Mouse (Mus musculus): ENCODE data around the gene Hist2h2aa1. TPM values are rescaled to one million over a fixed set of nuclear protein-coding genes. Genes with fewer than 3 reads are reported as not detected.

Gene Hist2h2aa1
- total and polyA plus RNA-seq, 2 experiments from 2014 or later: 25.0 to 1,894 TPM

DNA sequence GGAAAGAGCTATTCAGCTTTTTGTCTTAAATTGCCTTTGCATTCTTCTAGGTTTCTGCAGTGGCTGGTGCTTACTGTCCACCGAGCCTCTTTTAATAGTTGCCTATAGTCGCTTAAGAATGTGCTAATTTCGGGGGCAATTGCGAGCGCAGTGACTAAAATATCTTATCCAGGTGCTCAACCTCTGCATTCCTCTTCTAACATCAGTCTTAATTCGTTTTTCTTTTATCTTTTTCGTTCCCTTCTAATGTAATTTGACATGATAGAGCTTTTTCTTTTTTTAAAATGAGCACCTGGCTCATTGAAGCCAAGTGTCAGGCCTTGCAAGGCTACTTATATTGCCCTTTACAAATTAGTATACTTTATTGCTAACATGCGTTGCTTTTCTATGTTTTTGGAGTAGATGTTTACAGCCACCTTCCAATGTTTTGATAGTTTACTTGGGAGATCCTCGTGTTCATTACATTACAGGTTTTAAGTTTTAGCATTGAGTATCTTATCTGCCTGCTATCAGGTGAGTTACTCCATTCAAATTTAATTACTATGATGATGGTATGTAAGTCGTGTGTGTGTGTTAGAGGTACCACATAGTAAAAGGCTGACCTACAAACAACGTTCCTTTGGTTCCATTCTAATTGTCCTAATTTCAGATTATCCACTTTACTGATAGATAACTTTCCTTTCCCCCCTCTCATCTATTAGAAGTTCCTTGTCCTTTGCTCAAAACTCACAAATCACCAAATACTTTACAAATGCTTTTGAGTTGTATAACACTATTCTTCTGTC lies 2.3 kb downstream of the Hist2h2aa1 start:
- H3K4me2 ChIP-seq (ENCODE audit: low read depth, low read length): peak overlapping the region; percentile 51
- peak overlapping the region; percentile 28 for H3K4me3 ChIP-seq (ENCODE audit: low read length)
- H3K9ac ChIP-seq (replicated peaks; ENCODE audit: low read length): peak overlapping the region; percentile 24; the same call in 1 of the 2 replicates
- no peak overlapping the region for H3K27ac ChIP-seq
- no peak for ATAC-seq
- H3K9me3 ChIP-seq (ENCODE audit: low read length): no peaks in the 10 kb centered on the region
- no peak for TF ChIP-seq CTCF (IDR thresholded peaks at IDR 0.05; ENCODE audit: low read depth)
- WGBS: 11% methylated on average over 11 of the region's 11 CpGs
- H3K4me1 ChIP-seq (ENCODE audit: insufficient read depth, low read length): no peaks in the 10 kb centered on the region
- no peak for DNase-seq (ENCODE audit: low spot score)
- no peaks in the 10 kb centered on the region for H3K27me3 ChIP-seq (ENCODE audit: insufficient read depth, low read length)
- H3K36me3 ChIP-seq (ENCODE audit: insufficient read depth, low read length): no peaks in the 10 kb centered on the region

GRCm38 (mm10) chr3:96248141-96249033 lies 3.1 kb downstream of the Hist2h2aa1 start:
- no peak for DNase-seq (ENCODE audit: low spot score)
- Histone ChIP-seq H3K9ac (replicated peaks; ENCODE audit: low read length) (no peak overlapping the region), H3K36me3 (ENCODE audit: insufficient read depth, low read length) (no peaks in the 10 kb centered on the region), H3K9me3 (ENCODE audit: low read length) (no peaks in the 10 kb centered on the region), H3K4me1 (ENCODE audit: insufficient read depth, low read length) (no peaks in the 10 kb centered on the region), H3K4me2 (ENCODE audit: low read depth, low read length) (peak overlapping the region; percentile 51), H3K27ac (no peak overlapping the region), H3K4me3 (ENCODE audit: low read length) (peak overlapping the region; percentile 28; the same call in 1 of the 2 replicates), H3K27me3 (ENCODE audit: insufficient read depth, low read length) (no peaks in the 10 kb centered on the region)
- no peak for TF ChIP-seq CTCF (IDR thresholded peaks at IDR 0.05; ENCODE audit: low read depth)
- WGBS: 51% methylated on average over 6 of the region's 6 CpGs
- no peak for ATAC-seq

- no peak for TF ChIP-seq CTCF (IDR thresholded peaks at IDR 0.05; ENCODE audit: low read depth)
- H3K4me1 ChIP-seq (ENCODE audit: insufficient read depth, low read length): no peaks in the 10 kb centered on the region
- H3K4me3 ChIP-seq (ENCODE audit: low read length): no peak overlapping the region
- peak overlapping the region; percentile 51; the same call in 1 of the 2 replicates for H3K4me2 ChIP-seq (ENCODE audit: low read depth, low read length)
- no peak overlapping the region for H3K9ac ChIP-seq (replicated peaks; ENCODE audit: low read length)
- no peak overlapping the region for H3K27ac ChIP-seq
- no peaks in the 10 kb centered on the region for H3K9me3 ChIP-seq (ENCODE audit: low read length)
- ATAC-seq (no peak), DNase-seq (ENCODE audit: low spot score) (no peak)
- no peaks in the 10 kb centered on the region for H3K27me3 ChIP-seq (ENCODE audit: insufficient read depth, low read length)
- WGBS: 54% methylated on average over 4 of the region's 4 CpGs
- H3K36me3 ChIP-seq (ENCODE audit: insufficient read depth, low read length): no peaks in the 10 kb centered on the region
These were observed 3.7 kb downstream of the Hist2h2aa1 start for GRCm38 (mm10) chr3:96249034-96249345.

DNA sequence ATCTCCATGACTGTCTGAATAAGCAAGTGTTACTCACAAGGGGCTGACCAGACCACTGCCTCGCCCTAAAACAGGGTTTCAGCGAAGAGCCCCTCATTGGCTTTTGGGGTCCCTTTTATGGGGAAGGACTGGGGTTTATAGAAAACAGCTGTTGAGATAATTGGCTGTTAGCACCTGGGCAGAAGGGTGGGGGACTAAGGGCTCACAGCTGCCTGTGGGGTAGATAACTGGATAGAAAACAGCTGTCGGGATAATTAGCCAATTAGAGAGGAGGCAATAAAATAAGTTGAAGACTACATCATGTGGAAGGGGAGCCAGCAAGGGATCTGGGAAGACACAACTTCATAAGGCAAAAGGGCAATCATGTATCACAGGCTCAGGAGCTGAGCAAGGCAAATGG lies 5.6 kb downstream of the Hist2h2aa1 start:
- H3K27me3 ChIP-seq (ENCODE audit: insufficient read depth, low read length): no peaks in the 10 kb centered on the region
- DNase-seq (ENCODE audit: low spot score) (no peak), ATAC-seq (no peak)
- H3K9ac ChIP-seq (replicated peaks; ENCODE audit: low read length): no peak overlapping the region
- TF ChIP-seq CTCF (IDR thresholded peaks at IDR 0.05; ENCODE audit: low read depth): no peak
- no peaks in the 10 kb centered on the region for H3K4me1 ChIP-seq (ENCODE audit: insufficient read depth, low read length)
- H3K4me2 ChIP-seq (ENCODE audit: low read depth, low read length): no peak overlapping the region
- no peaks in the 10 kb centered on the region for H3K9me3 ChIP-seq (ENCODE audit: low read length)
- H3K4me3 ChIP-seq (ENCODE audit: low read length): no peak overlapping the region
- no peak overlapping the region for H3K27ac ChIP-seq
- WGBS: 83% methylated on average over 3 of the region's 3 CpGs
- no peaks in the 10 kb centered on the region for H3K36me3 ChIP-seq (ENCODE audit: insufficient read depth, low read length)

DNA sequence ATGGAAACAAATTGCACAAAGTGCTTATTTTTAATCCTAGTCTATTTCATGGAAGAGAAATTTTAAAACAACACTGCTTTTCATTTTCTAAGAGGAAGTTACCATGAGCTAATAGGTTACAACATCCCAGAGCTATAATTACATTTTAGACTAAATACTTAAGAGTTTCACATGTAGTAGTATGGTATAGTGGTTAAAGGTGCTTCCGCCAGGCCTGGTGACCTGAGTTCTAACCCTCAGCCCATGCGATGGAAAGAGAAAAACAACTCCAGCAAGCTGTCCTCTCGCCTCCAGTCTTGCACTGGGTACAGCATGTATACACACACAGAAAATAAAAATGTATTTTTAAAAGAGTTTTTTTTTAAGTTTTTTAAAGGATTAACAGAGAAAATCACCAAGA lies 6.5 kb downstream of the Hist2h2aa1 start:
- H3K4me1 ChIP-seq (ENCODE audit: insufficient read depth, low read length): no peaks in the 10 kb centered on the region
- H3K27me3 ChIP-seq (ENCODE audit: insufficient read depth, low read length): no peaks in the 10 kb centered on the region
- WGBS: 96% methylated on average over 3 of the region's 3 CpGs
- no peaks in the 10 kb centered on the region for H3K36me3 ChIP-seq (ENCODE audit: insufficient read depth, low read length)
- no peak overlapping the region for H3K4me3 ChIP-seq (ENCODE audit: low read length)
- H3K4me2 ChIP-seq (ENCODE audit: low read depth, low read length): no peak overlapping the region
- no peak for TF ChIP-seq CTCF (IDR thresholded peaks at IDR 0.05; ENCODE audit: low read depth)
- H3K27ac ChIP-seq: no peak overlapping the region
- DNase-seq (ENCODE audit: low spot score) (no peak), ATAC-seq (no peak)
- no peaks in the 10 kb centered on the region for H3K9me3 ChIP-seq (ENCODE audit: low read length)
- no peak overlapping the region for H3K9ac ChIP-seq (replicated peaks; ENCODE audit: low read length)

DNA sequence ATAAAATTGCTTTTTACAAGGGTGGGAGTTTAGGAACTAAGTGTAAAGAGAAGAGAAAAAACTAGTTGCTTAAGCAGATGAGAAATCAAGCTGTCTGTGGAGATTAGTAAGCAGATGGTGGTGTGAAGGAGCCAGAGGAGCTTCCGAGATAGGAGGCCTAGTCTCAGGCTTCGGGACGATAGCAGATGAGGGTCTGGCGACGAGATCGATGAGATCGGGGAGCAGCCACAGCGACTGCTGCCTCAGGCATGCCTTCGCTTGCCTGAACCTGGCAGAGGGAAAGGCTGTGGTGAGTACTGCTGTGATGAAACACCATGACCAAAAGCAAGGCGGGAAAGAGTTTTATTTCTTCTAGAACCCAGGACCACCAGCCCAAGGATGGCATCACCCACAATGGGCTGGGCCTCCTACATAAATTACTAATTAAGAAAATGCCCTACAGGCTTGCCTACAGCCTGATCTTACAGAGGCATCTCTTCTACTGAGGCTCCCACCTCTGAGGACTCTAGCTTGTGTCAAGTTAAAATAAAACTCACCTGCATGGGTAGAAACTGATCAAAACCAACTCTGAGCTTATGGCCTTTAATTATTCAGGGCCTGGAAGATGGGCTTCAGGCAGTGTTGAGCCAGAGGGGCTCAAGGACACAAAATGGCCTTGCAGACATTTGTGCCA lies 9.5 kb downstream of the Hist2h2aa1 start:
- Histone ChIP-seq H3K9me3 (ENCODE audit: low read length) (no peaks in the 10 kb centered on the region), H3K36me3 (ENCODE audit: insufficient read depth, low read length) (no peaks in the 10 kb centered on the region), H3K4me2 (ENCODE audit: low read depth, low read length) (no peak overlapping the region), H3K27me3 (ENCODE audit: insufficient read depth, low read length) (no peaks in the 10 kb centered on the region), H3K4me1 (ENCODE audit: insufficient read depth, low read length) (no peaks in the 10 kb centered on the region), H3K4me3 (ENCODE audit: low read length) (no peak overlapping the region), H3K9ac (replicated peaks; ENCODE audit: low read length) (no peak overlapping the region), H3K27ac (no peak overlapping the region)
- WGBS: 43% methylated on average over 10 of the region's 10 CpGs
- peak; percentile 70 for ATAC-seq
- no peak for TF ChIP-seq CTCF (IDR thresholded peaks at IDR 0.05; ENCODE audit: low read depth)
- DNase-seq (ENCODE audit: low spot score): peak; percentile 64

Measured in hindbrain, postnatal 0 days (tissue).